Mouse (Mus musculus): ENCODE results near the gene Chp2.

Gene Chp2

GRCm38 (mm10) chr7:122244166-122244565 lies 24.9 kb downstream of the Chp2 start:
- DNase-seq = no peak

- DNase-seq = no peak
Observed at GRCm38 (mm10) chr7:122244584-122244983, 25.3 kb downstream of the Chp2 start.

GRCm38 (mm10) chr7:122245976-122246375 lies 26.7 kb downstream of the Chp2 start:
- DNase-seq = no peak

GRCm38 (mm10) chr7:122247254-122247864 lies 28.1 kb downstream of the Chp2 start:
- DNase-seq = no peak

GRCm38 (mm10) chr7:122249321-122249821 lies 30.1 kb downstream of the Chp2 start:
- DNase-seq = no peak

GRCm38 (mm10) chr7:122251197-122252011 lies 32.1 kb downstream of the Chp2 start:
- DNase-seq = peak; percentile 80 to 84

GRCm38 (mm10) chr7:122256722-122257121 lies 37.4 kb downstream of the Chp2 start:
- no peak for DNase-seq

GRCm38 (mm10) chr7:122258521-122258920 lies 39.2 kb downstream of the Chp2 start:
- DNase-seq = no peak

GRCm38 (mm10) chr7:122260055-122260602 lies 40.8 kb downstream of the Chp2 start:
- no peak for DNase-seq

GRCm38 (mm10) chr7:122268983-122269486 lies 49.7 kb downstream of the Chp2 start:
- DNase-seq = no peak

- no peak for DNase-seq
Observed at GRCm38 (mm10) chr7:122272334-122272733, 53.0 kb downstream of the Chp2 start.

All from kidney, postnatal 4 days (tissue).